Mouse (Mus musculus): Measurements from ENCODE around the gene Fgd6. TPM values are rescaled to one million over a fixed set of nuclear protein-coding genes. Genes with fewer than 3 reads are reported as not detected.

The Fgd6 gene
- total and polyA plus RNA-seq, 2 experiments from 2014 or later, result 1.4 to 3.1 TPM

DNA sequence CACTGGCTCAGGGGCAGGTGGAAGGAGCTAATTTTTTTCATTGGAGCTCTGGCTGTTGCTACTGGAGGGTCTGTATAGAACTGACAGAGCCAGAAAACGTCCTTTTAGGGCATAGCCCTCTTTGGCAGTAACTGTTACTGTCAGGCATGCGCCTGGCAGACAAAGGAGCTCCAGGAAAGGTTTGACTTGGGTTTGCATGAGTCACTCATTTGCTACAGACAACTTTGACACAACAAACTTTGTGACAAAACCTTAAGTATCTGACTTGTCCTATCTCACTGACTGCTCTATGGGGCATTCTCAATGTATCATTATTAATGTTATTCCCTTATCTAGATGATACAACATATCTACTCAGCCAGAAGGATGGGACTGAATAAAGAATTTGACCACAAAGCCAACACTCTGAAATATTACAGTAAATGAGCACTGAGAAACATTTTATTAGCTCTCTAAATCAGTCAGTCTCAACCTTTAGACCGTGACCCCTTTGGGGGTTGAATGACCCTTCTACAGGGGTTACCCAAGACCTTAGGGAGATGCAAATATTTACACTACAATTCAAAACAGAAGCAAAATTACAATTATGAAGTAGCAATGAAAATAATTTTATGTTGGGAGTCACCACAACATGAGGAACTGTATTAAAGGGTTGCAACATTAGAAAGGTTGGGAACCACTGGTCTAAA lies 25.7 kb upstream of the Fgd6 start:
- H3K4me2 ChIP-seq (ENCODE audit: low read depth, low read length, poor library complexity, severe bottlenecking), result no peak overlapping the region
- no peak for TF ChIP-seq CTCF (IDR thresholded peaks at IDR 0.05)
- H3K9me3 ChIP-seq (ENCODE audit: low read length), result no peaks in the 10 kb centered on the region
- H3K4me1 ChIP-seq (ENCODE audit: insufficient read depth, low read length), result no peaks in the 10 kb centered on the region
- H3K9ac ChIP-seq (replicated peaks; ENCODE audit: low read length, poor library complexity, severe bottlenecking), result no peak overlapping the region
- no peak for ATAC-seq (ENCODE audit: low FRiP score)
- 81% methylated on average over 3 of the region's 3 CpGs for WGBS
- no peak for DNase-seq (ENCODE audit: low spot score)
- H3K4me3 ChIP-seq (ENCODE audit: low read depth, low read length), result no peak overlapping the region
- H3K27me3 ChIP-seq (ENCODE audit: insufficient read depth, low read length), result no peaks in the 10 kb centered on the region
- H3K36me3 ChIP-seq (ENCODE audit: insufficient read depth, low read length), result peaks cover 8% of the 10 kb centered on the region; the same call in 1 of the 2 replicates
- H3K27ac ChIP-seq (ENCODE audit: low read depth, low read length), result no peak overlapping the region

DNA sequence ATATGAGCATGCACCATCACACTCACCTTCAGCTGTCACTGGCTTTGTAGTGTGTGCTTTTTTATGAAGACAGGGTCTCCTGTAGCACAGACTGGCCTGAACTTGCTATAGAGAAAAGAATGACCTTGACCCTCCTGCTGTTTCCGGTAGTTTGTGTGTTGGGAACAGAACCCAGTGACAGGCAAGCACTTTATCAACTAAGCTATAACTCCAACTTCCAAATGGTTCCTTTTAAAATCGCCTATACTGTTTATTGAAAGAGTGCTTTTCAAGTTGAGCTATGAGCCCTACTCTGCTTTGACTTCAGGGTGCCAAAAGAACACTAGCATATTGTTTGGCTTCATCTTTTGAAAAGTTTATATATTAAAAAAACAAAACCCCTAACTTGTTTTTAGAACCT lies 24.8 kb upstream of the Fgd6 start:
- Histone ChIP-seq H3K36me3 (ENCODE audit: insufficient read depth, low read length) (no peaks in the 10 kb centered on the region), H3K4me2 (ENCODE audit: low read depth, low read length, poor library complexity, severe bottlenecking) (no peak overlapping the region), H3K9me3 (ENCODE audit: low read length) (no peaks in the 10 kb centered on the region), H3K27me3 (ENCODE audit: insufficient read depth, low read length) (no peaks in the 10 kb centered on the region), H3K4me3 (ENCODE audit: low read depth, low read length) (no peak overlapping the region), H3K27ac (ENCODE audit: low read depth, low read length) (no peak overlapping the region), H3K4me1 (ENCODE audit: insufficient read depth, low read length) (no peaks in the 10 kb centered on the region), H3K9ac (replicated peaks; ENCODE audit: low read length, poor library complexity, severe bottlenecking) (no peak overlapping the region)
- ATAC-seq (ENCODE audit: low FRiP score), result no peak
- WGBS, result 75% methylated on average over 2 of the region's 2 CpGs
- no peak for DNase-seq (ENCODE audit: low spot score)
- TF ChIP-seq CTCF (IDR thresholded peaks at IDR 0.05), result no peak

DNA sequence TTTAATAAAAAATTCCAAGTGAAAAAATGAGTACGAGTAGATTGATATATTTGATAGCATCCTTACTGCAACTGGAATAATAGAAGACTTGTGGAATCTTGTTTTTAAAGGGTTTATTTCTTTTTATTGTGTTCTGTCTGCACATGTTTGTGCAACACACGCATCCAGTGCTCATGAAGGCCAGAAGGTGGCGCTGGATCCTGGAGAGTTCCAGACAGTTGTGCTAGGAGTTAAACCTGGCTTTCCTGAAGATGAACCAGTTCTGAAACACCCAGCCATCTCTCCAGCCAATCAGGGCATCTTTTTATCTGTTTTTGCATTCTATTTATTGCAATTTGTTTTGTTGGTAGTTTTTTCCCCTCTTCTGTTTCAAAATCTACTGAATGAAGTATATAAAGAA lies 22.6 kb upstream of the Fgd6 start:
- H3K4me3 ChIP-seq (ENCODE audit: low read depth, low read length), result no peak overlapping the region
- H3K36me3 ChIP-seq (ENCODE audit: insufficient read depth, low read length), result no peaks in the 10 kb centered on the region
- no peak overlapping the region for H3K27ac ChIP-seq (ENCODE audit: low read depth, low read length)
- no peaks in the 10 kb centered on the region for H3K9me3 ChIP-seq (ENCODE audit: low read length)
- WGBS, result 49% methylated on average over 3 of the region's 3 CpGs
- DNase-seq (ENCODE audit: low spot score), result peak; percentile 79
- H3K4me1 ChIP-seq (ENCODE audit: insufficient read depth, low read length), result no peaks in the 10 kb centered on the region
- H3K27me3 ChIP-seq (ENCODE audit: insufficient read depth, low read length), result no peaks in the 10 kb centered on the region
- H3K9ac ChIP-seq (replicated peaks; ENCODE audit: low read length, poor library complexity, severe bottlenecking), result no peak overlapping the region
- peak; percentile 78 for TF ChIP-seq CTCF (IDR thresholded peaks at IDR 0.05)
- no peak overlapping the region for H3K4me2 ChIP-seq (ENCODE audit: low read depth, low read length, poor library complexity, severe bottlenecking)
- no peak for ATAC-seq (ENCODE audit: low FRiP score)

DNA sequence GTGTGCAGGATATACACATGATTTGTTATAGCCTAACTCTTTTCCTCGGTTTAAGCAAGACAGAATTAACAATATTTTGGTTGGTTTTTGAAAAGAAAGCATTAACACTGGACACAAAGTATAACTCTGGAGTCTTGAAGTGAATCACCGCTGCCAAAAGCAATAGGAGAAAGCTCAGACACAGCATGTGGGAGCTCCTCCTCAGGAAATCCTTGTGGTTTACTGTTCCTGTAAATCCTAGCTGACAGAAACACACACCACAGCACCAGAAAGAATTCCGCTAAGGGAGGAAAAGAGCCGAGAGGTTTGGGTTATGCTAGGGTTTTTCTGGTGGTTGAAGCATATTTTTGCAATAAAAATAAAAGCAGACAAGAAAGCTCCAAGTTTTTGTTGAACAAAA lies 21.6 kb upstream of the Fgd6 start:
- DNase-seq (ENCODE audit: low spot score), result no peak
- WGBS, result 68% methylated on average over 4 of the region's 4 CpGs

DNA sequence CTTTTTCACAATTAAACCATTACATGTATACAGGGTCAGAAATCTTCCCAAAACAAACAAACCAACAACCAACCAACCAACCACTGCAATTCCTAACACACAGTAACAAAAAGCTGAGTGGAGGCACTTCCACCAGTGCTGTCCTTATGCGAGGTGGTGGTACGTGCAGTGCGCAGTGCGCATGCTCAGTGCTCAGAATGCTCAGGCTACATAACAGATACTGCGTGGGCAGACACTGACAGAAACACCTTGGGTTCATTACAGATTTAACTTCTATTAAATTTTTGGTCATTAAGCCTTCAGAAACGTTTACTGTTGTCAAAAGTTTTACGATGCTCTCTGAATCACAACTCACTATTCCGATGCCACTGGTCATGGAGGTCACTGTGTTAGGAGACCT lies 18.3 kb upstream of the Fgd6 start:
- H3K4me3 ChIP-seq (ENCODE audit: low read depth, low read length), result no peak overlapping the region
- no peaks in the 10 kb centered on the region for H3K4me1 ChIP-seq (ENCODE audit: insufficient read depth, low read length)
- DNase-seq (ENCODE audit: low spot score) (no peak), ATAC-seq (ENCODE audit: low FRiP score) (no peak)
- 95% methylated on average over 8 of the region's 8 CpGs for WGBS
- no peaks in the 10 kb centered on the region for H3K36me3 ChIP-seq (ENCODE audit: insufficient read depth, low read length)
- H3K4me2 ChIP-seq (ENCODE audit: low read depth, low read length, poor library complexity, severe bottlenecking), result no peak overlapping the region
- no peak overlapping the region for H3K9ac ChIP-seq (replicated peaks; ENCODE audit: low read length, poor library complexity, severe bottlenecking)
- no peak for TF ChIP-seq CTCF (IDR thresholded peaks at IDR 0.05)
- H3K27me3 ChIP-seq (ENCODE audit: insufficient read depth, low read length), result no peaks in the 10 kb centered on the region
- H3K27ac ChIP-seq (ENCODE audit: low read depth, low read length), result no peak overlapping the region
- H3K9me3 ChIP-seq (ENCODE audit: low read length), result no peaks in the 10 kb centered on the region

More for the DNA sequence above, 21.6 kb upstream of the Fgd6 start:
- Histone ChIP-seq H3K36me3 (ENCODE audit: insufficient read depth, low read length) (no peaks in the 10 kb centered on the region), H3K9ac (replicated peaks; ENCODE audit: low read length, poor library complexity, severe bottlenecking) (no peak overlapping the region), H3K4me2 (ENCODE audit: low read depth, low read length, poor library complexity, severe bottlenecking) (no peak overlapping the region), H3K9me3 (ENCODE audit: low read length) (no peaks in the 10 kb centered on the region), H3K27ac (ENCODE audit: low read depth, low read length) (no peak overlapping the region), H3K4me1 (ENCODE audit: insufficient read depth, low read length) (no peaks in the 10 kb centered on the region), H3K4me3 (ENCODE audit: low read depth, low read length) (no peak overlapping the region), H3K27me3 (ENCODE audit: insufficient read depth, low read length) (no peaks in the 10 kb centered on the region)
- no peak for ATAC-seq (ENCODE audit: low FRiP score)
- no peak for TF ChIP-seq CTCF (IDR thresholded peaks at IDR 0.05)

DNA sequence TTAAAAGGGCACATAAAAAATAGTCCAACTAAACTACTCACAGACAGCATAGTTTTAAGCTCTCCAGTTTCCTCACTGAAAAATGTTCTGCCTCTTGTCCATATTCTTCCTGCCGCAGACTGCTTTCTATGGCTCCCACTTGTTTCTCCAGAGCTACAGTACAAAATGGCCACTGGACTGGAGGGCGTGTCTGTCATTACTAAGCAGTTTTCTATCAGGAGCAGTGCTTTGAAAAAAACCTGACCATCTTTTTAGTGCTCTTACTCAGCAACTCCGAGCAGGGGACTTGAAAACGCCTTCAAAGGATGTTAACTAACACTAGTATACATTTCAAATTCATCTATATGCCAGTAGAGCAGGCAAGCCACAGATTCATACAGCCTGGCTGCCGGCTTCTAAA lies 15.2 kb upstream of the Fgd6 start:
- ATAC-seq (ENCODE audit: low FRiP score) (no peak), DNase-seq (ENCODE audit: low spot score) (no peak)
- H3K4me3 ChIP-seq (ENCODE audit: low read depth, low read length), result no peak overlapping the region
- 81% methylated on average over 5 of the region's 5 CpGs for WGBS
- H3K4me2 ChIP-seq (ENCODE audit: low read depth, low read length, poor library complexity, severe bottlenecking), result no peak overlapping the region
- TF ChIP-seq CTCF (IDR thresholded peaks at IDR 0.05), result no peak
- no peaks in the 10 kb centered on the region for H3K27me3 ChIP-seq (ENCODE audit: insufficient read depth, low read length)
- H3K9me3 ChIP-seq (ENCODE audit: low read length), result no peaks in the 10 kb centered on the region
- H3K4me1 ChIP-seq (ENCODE audit: insufficient read depth, low read length), result no peaks in the 10 kb centered on the region
- H3K36me3 ChIP-seq (ENCODE audit: insufficient read depth, low read length), result peaks cover 5% of the 10 kb centered on the region; the same call in 1 of the 2 replicates
- no peak overlapping the region for H3K27ac ChIP-seq (ENCODE audit: low read depth, low read length)
- H3K9ac ChIP-seq (replicated peaks; ENCODE audit: low read length, poor library complexity, severe bottlenecking), result no peak overlapping the region
